Mouse (Mus musculus) heart, embryonic 10.5 days (tissue): ENCODE measurements around the gene Ak8. TPM values are rescaled to one million over a fixed set of nuclear protein-coding genes. Genes with fewer than 3 reads are reported as not detected.

Experiments
- DNase-seq: peaks from one replicate; pipeline ENCODE4 v3.0.0-alpha.2; 2017; ENCODE audit warnings: low spot score
- H3K27ac ChIP-seq: fragments of 300-500 bp; sonication (generic); 2 replicates; pipeline ENCODE4 v1.5.1; 2016; ENCODE audit warnings: mild to moderate bottlenecking
- H3K27me3 ChIP-seq: fragments of 300-500 bp; sonication (generic); 2 replicates; pipeline ENCODE4 v1.6.1; 2016; ENCODE audit warnings: mild to moderate bottlenecking; ENCODE audit not compliant: poor library complexity, insufficient read depth, severe bottlenecking
- H3K36me3 ChIP-seq: fragments of 300-500 bp; sonication (generic); 2 replicates; pipeline ENCODE4 v1.6.1; 2016; ENCODE audit warnings: mild to moderate bottlenecking, moderate library complexity
- H3K4me1 ChIP-seq: fragments of 300-500 bp; sonication (generic); 2 replicates; pipeline ENCODE4 v1.6.1; 2016; ENCODE audit warnings: mild to moderate bottlenecking
- H3K4me3 ChIP-seq: fragments of 300-500 bp; sonication (generic); 2 replicates; pipeline ENCODE4 v1.5.1; 2016; ENCODE audit warnings: mild to moderate bottlenecking, moderate library complexity
- H3K9me3 ChIP-seq: fragments of 300-500 bp; sonication (generic); 2 replicates; pipeline ENCODE4 v1.6.1; 2016; ENCODE audit warnings: mild to moderate bottlenecking, moderate library complexity
- WGBS: fragments of 180-500 bp; shearing (Covaris S2); methylation state at CpG from one replicate; pipeline ENCODE4 v1.1.7; 2016; 5-methylcytosine and 5-hydroxymethylcytosine counted together
- polyA plus RNA-seq: library from polyadenylated mRNA; unstranded; fragments of >200 nt; fragmentation: Nextera tagmentation; extraction: Ambion mirVana; gene quantifications from 2 replicates; pipeline ENCODE4 v1.2.1, GENCODE M21; 2016

The Ak8 gene
- polyA plus RNA-seq, 1 experiment from 2014 or later: 1.1 TPM

GRCm38 (mm10) chr2:28746682-28747332 lies 46.8 kb downstream of the Ak8 start:
- 74% methylated on average over 15 of the region's 15 CpGs for WGBS
- H3K9me3 ChIP-seq: no peaks in the 10 kb centered on the region
- H3K36me3 ChIP-seq: no peaks in the 10 kb centered on the region
- peaks cover 6% of the 10 kb centered on the region; the same call in 1 of the 2 replicates for H3K4me1 ChIP-seq
- H3K27ac ChIP-seq: no peak overlapping the region
- H3K27me3 ChIP-seq: peaks cover 46% of the 10 kb centered on the region
- DNase-seq: no peak
- no peak overlapping the region for H3K4me3 ChIP-seq

DNA sequence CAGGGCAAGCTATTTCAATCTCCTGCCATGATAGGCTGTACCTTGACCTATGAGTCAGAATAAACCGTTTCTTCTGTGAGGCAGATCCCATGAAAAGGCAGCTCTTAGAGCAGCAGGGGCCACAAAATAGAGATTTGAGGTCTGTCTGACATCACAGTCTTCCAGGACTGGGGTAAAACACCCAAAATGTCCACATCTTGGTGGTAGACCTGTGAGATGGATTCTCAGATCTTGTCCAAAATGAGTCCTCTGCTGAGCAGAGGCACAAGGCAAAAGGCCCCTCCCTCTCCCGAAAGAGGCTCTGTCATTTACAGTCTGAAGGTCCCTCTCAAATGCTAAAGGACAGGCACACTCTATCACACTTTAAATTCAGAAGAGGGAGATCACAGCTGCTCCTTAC lies 47.7 kb downstream of the Ak8 start:
- DNase-seq: no peak
- Histone ChIP-seq H3K36me3 (no peaks in the 10 kb centered on the region), H3K4me1 (peaks cover 11% of the 10 kb centered on the region), H3K27ac (no peak overlapping the region), H3K4me3 (no peak overlapping the region), H3K9me3 (no peaks in the 10 kb centered on the region), H3K27me3 (peaks cover 47% of the 10 kb centered on the region)
- WGBS: 73% methylated on average over 2 of the region's 2 CpGs

GRCm38 (mm10) chr2:28751186-28751585 lies 51.2 kb downstream of the Ak8 start:
- H3K9me3 ChIP-seq: no peaks in the 10 kb centered on the region
- no peak overlapping the region for H3K27ac ChIP-seq
- H3K36me3 ChIP-seq: no peaks in the 10 kb centered on the region
- DNase-seq: no peak
- 1% methylated on average over 17 of the region's 17 CpGs for WGBS
- peaks cover 68% of the 10 kb centered on the region for H3K27me3 ChIP-seq
- peaks cover 20% of the 10 kb centered on the region for H3K4me1 ChIP-seq
- peak overlapping the region; percentile 58 for H3K4me3 ChIP-seq

DNA sequence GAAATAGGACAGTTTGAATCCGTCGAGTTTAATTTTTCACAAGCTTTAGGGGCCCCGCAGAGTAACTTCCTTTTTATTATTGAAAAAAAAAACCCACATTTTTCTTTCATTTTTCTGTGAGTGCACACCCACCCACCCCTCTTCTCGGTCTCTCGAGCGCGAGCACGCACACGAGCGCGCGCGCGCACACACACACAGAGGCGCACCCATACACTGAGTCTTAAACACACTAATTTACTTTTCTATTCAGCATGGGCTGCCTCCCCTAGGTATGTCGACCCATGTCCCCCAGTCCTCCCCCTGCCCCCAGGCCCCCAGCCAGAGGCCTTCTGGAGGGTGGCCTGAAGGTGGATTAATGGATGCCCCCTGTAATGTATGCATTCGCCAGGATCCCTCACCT lies 51.7 kb downstream of the Ak8 start:
- H3K36me3 ChIP-seq: no peaks in the 10 kb centered on the region
- DNase-seq: no peak
- H3K27ac ChIP-seq: no peak overlapping the region
- H3K9me3 ChIP-seq: no peaks in the 10 kb centered on the region
- peaks cover 20% of the 10 kb centered on the region for H3K4me1 ChIP-seq
- 13% methylated on average over 17 of the region's 17 CpGs for WGBS
- peaks cover 63% of the 10 kb centered on the region for H3K27me3 ChIP-seq
- H3K4me3 ChIP-seq: peak overlapping the region; percentile 58

DNA sequence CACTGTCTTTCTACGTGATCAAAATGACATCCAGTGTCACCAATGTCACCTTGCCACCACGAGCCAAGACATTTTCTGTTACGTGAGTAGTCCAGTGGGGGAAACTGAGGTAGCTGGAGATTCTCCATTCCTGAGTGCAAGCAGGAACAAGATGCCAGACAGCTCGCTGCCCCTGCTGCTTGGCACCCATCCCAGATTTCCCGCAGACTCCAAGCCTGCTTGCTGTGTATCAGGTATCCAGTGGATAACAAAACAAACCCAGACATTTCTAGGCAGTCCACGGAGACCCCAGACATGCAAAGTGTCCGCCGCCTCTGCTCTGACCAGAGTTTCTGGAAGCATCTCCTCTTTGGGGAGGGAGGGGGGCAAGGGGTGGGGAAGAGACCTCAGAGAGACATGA lies 52.4 kb downstream of the Ak8 start:
- Histone ChIP-seq H3K4me3 (no peak overlapping the region), H3K27ac (no peak overlapping the region), H3K36me3 (no peaks in the 10 kb centered on the region), H3K4me1 (peaks cover 20% of the 10 kb centered on the region), H3K27me3 (peaks cover 68% of the 10 kb centered on the region), H3K9me3 (no peaks in the 10 kb centered on the region)
- WGBS: 44% methylated on average over 8 of the region's 8 CpGs
- DNase-seq: no peak

- WGBS: 3% methylated on average over 7 of the region's 7 CpGs
- Histone ChIP-seq H3K27me3 (peaks cover 72% of the 10 kb centered on the region), H3K9me3 (no peaks in the 10 kb centered on the region), H3K27ac (no peak overlapping the region), H3K36me3 (no peaks in the 10 kb centered on the region), H3K4me1 (peaks cover 20% of the 10 kb centered on the region), H3K4me3 (no peak overlapping the region)
- DNase-seq: peak; percentile 86
These were observed 55.5 kb downstream of the Ak8 start for GRCm38 (mm10) chr2:28755451-28755850.

- Histone ChIP-seq H3K27me3 (peaks cover 64% of the 10 kb centered on the region), H3K4me1 (peaks cover 16% of the 10 kb centered on the region), H3K4me3 (no peak overlapping the region), H3K27ac (no peak overlapping the region), H3K36me3 (no peaks in the 10 kb centered on the region), H3K9me3 (no peaks in the 10 kb centered on the region)
- 38% methylated on average over 4 of the region's 4 CpGs for WGBS
- DNase-seq: peak; percentile 86
These were observed 56.2 kb downstream of the Ak8 start for GRCm38 (mm10) chr2:28756201-28756600.

DNA sequence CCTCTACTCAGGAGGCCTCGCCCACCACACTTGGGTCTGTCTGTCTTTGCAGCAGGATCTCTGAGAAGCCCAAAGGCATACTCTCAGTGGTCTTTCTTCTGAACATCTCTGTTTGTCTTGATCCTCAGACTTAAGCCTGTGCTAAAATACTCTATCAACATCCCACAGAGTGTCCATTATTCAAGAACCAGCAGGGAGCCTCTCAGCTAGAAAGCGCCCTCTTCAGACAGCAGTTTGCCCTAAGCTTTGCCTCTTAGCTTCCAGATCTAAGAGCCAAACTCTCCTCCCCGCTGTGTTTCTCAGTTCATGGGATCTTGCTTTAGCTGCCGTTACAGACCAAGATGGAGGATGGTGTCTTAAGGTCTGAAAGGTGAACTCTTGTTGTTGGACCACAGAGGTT lies 59.5 kb downstream of the Ak8 start:
- WGBS: 44% methylated on average over 4 of the region's 4 CpGs
- no peaks in the 10 kb centered on the region for H3K9me3 ChIP-seq
- H3K4me3 ChIP-seq: no peak overlapping the region
- DNase-seq: no peak
- H3K27ac ChIP-seq: no peak overlapping the region
- H3K36me3 ChIP-seq: no peaks in the 10 kb centered on the region
- peaks cover 33% of the 10 kb centered on the region for H3K27me3 ChIP-seq
- H3K4me1 ChIP-seq: peaks cover 5% of the 10 kb centered on the region; the same call in 1 of the 2 replicates

DNA sequence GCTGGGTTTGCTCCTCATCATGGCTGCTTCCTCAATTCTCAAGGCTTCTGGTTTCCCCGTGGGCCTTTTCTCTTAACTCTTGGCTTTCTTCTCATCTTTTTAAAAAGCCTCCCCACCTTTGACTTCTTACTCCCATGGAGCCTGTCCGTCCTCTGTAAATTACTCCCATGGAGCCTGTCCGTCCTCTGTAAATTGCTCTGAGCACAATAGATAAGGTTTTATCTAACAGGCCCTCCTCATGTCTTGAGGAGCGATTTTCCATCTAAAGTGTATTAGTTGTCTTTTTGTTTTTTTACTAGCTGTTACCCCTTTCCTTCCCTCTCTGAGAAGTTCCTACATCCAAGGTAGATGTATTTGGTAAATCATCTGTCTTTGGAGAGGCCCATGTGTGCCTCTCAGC lies 66.6 kb downstream of the Ak8 start:
- 58% methylated on average over 4 of the region's 4 CpGs for WGBS
- Histone ChIP-seq H3K27me3 (no peaks in the 10 kb centered on the region), H3K4me1 (peaks cover 14% of the 10 kb centered on the region), H3K36me3 (no peaks in the 10 kb centered on the region), H3K9me3 (no peaks in the 10 kb centered on the region), H3K27ac (no peak overlapping the region), H3K4me3 (no peak overlapping the region)
- DNase-seq: no peak

DNA sequence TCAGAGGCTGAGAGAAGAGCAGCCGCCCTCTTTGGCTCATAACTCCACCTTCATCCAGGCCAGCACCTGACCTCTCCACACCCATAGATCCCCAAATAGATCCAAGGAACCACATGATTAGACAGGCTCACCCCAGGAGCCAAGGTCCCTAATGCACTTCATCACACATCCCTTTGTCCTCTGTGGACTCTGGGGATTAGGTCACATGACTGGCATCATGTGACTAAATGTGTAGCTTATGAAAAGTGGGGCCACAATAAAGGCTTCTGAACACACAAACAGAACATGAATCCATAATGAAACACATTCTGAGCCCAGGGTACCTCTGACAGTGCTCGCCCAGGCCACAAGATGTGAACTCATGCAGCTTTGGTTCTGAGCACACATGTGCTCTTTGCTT lies 67.1 kb downstream of the Ak8 start:
- H3K27ac ChIP-seq: no peak overlapping the region
- WGBS: 76% methylated on average over 2 of the region's 2 CpGs
- no peaks in the 10 kb centered on the region for H3K9me3 ChIP-seq
- H3K36me3 ChIP-seq: no peaks in the 10 kb centered on the region
- DNase-seq: no peak
- no peaks in the 10 kb centered on the region for H3K27me3 ChIP-seq
- H3K4me1 ChIP-seq: peaks cover 16% of the 10 kb centered on the region
- no peak overlapping the region for H3K4me3 ChIP-seq

DNA sequence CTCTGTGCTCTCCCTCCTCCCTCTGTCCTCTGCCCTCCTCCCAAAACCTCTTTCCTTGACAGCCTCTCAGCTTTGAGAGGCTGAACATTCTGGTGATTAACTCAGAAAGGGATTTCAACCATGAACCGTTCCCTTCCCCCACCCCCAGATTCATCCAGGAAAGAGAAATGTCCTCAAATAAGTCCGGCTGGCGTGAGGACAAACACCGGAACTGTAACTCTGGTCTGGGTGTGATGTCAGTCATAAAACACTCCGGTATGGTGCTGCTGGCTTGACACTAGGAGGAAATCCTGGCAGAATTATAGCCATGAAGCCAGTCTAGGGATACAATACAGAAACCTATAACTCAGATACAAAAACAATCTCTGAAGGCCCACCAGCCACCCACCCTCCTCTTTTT lies 70.7 kb downstream of the Ak8 start:
- Histone ChIP-seq H3K4me1 (peaks cover 36% of the 10 kb centered on the region), H3K27ac (no peak overlapping the region), H3K36me3 (no peaks in the 10 kb centered on the region), H3K9me3 (no peaks in the 10 kb centered on the region), H3K27me3 (no peaks in the 10 kb centered on the region), H3K4me3 (no peak overlapping the region)
- WGBS: 57% methylated on average over 5 of the region's 5 CpGs
- no peak for DNase-seq

- no peak for DNase-seq
- Histone ChIP-seq H3K4me3 (no peak overlapping the region), H3K4me1 (peaks cover 56% of the 10 kb centered on the region), H3K9me3 (no peaks in the 10 kb centered on the region), H3K36me3 (no peaks in the 10 kb centered on the region), H3K27ac (no peak overlapping the region; the same call in 1 of the 2 replicates), H3K27me3 (0 out of 2 replicates have a peak, but pooled peaks cover 4% of the 10 kb centered on the region)
- 37% methylated on average over 8 of the region's 8 CpGs for WGBS
These were observed 74.1 kb downstream of the Ak8 start for GRCm38 (mm10) chr2:28774073-28774472.

- H3K27ac ChIP-seq: peak overlapping the region; percentile 23; the same call in 1 of the 2 replicates
- 62% methylated on average over 2 of the region's 2 CpGs for WGBS
These were observed 76.8 kb downstream of the Ak8 start for GRCm38 (mm10) chr2:28776728-28777127.

More at GRCm38 (mm10) chr2:28776728-28777127, 76.8 kb downstream of the Ak8 start:
- Histone ChIP-seq H3K36me3 (no peaks in the 10 kb centered on the region), H3K27me3 (0 out of 2 replicates have a peak, but pooled peaks cover 4% of the 10 kb centered on the region), H3K4me1 (peaks cover 48% of the 10 kb centered on the region), H3K9me3 (no peaks in the 10 kb centered on the region), H3K4me3 (no peak overlapping the region)
- no peak for DNase-seq
